Mouse (Mus musculus) liver, embryonic 11.5 days (tissue): ENCODE data around the gene Snta1. TPM values are rescaled to one million over a fixed set of nuclear protein-coding genes. Genes with fewer than 3 reads are reported as not detected.
A peak's percentile ranks its signal among the peaks of the same experiment; 100 is the strongest.

Experiments used
- ATAC-seq: fragments of 200-750 bp; cut with Nextera tagmentation; replicated peaks from 2 replicates; pipeline ENCODE4 v1.8.0; 2017; ENCODE audit warnings: moderate number of reproducible peaks, mild to moderate bottlenecking, moderate TSS enrichment, moderate library complexity; ENCODE audit not compliant: low FRiP score
- DNase-seq: peaks from one replicate; pipeline ENCODE4 v3.0.0-alpha.2; 2017; ENCODE audit warnings: low spot score
- H3K27ac ChIP-seq: fragments of 300-500 bp; sonication (generic); 2 replicates; pipeline ENCODE4 v1.5.1; 2014; ENCODE audit warnings: mild to moderate bottlenecking, low read depth, low read length, control low read depth
- H3K27me3 ChIP-seq: fragments of 300-500 bp; sonication (generic); replicated peaks from 2 replicates; pipeline ENCODE4 v1.6.1; 2014; ENCODE audit warnings: low read length, mixed read lengths; ENCODE audit not compliant: control insufficient read depth, insufficient read depth
- H3K36me3 ChIP-seq: fragments of 300-500 bp; sonication (generic); 2 replicates; pipeline ENCODE4 v1.6.1; 2014; ENCODE audit warnings: mild to moderate bottlenecking, low read length, moderate library complexity, mixed read lengths; ENCODE audit not compliant: control insufficient read depth, insufficient read depth
- H3K4me1 ChIP-seq: fragments of 300-500 bp; sonication (generic); replicated peaks from 2 replicates; pipeline ENCODE4 v1.6.1; 2014; ENCODE audit warnings: low read length, mixed read lengths; ENCODE audit not compliant: control insufficient read depth, insufficient read depth
- H3K4me2 ChIP-seq: fragments of 300-500 bp; sonication (generic); 2 replicates; pipeline ENCODE4 v1.6.1; 2014; ENCODE audit warnings: mild to moderate bottlenecking, control low read depth, moderate library complexity
- H3K4me3 ChIP-seq: fragments of 300-500 bp; sonication (generic); 2 replicates; pipeline ENCODE4 v1.5.1; 2014; ENCODE audit warnings: low read depth, low read length, control low read depth
- H3K9ac ChIP-seq: fragments of 300-500 bp; sonication (generic); 2 replicates; pipeline ENCODE4 v1.6.1; 2014; ENCODE audit warnings: low read depth, low read length, control low read depth
- H3K9me3 ChIP-seq: fragments of 300-500 bp; sonication (generic); 2 replicates; pipeline ENCODE4 v1.6.1; 2016; ENCODE audit warnings: low read length, inconsistent platforms, mixed read lengths; ENCODE audit not compliant: control insufficient read depth
- WGBS: fragments of 180-500 bp; shearing (Covaris S2); extraction: QIAGEN DNeasy Blood & Tissue Kit; methylation state at CpG from one replicate; pipeline ENCODE4 v1.1.7; 2014; 5-methylcytosine and 5-hydroxymethylcytosine counted together
- polyA plus RNA-seq: library from polyadenylated mRNA; unstranded; fragments of >200 nt; fragmentation: Nextera tagmentation; extraction: Ambion mirVana; gene quantifications from 2 replicates; pipeline ENCODE4 v1.2.1, GENCODE M21; 2014

Gene Snta1
- polyA plus RNA-seq, 1 experiment from 2014 or later = 2.4 TPM

GRCm38 (mm10) chr2:154398267-154398666 is 9.6 kb downstream of the Snta1 start:
- no peaks in the 10 kb centered on the region for H3K36me3 ChIP-seq
- no peak overlapping the region for H3K4me2 ChIP-seq
- no peaks in the 10 kb centered on the region for H3K4me1 ChIP-seq
- no peaks in the 10 kb centered on the region for H3K27me3 ChIP-seq
- ATAC-seq (no peak), DNase-seq (no peak)
- 79% methylated on average over 7 of the region's 7 CpGs for WGBS
- no peaks in the 10 kb centered on the region for H3K9me3 ChIP-seq
- no peak overlapping the region for H3K4me3 ChIP-seq
- H3K9ac ChIP-seq = no peak overlapping the region
- no peak overlapping the region for H3K27ac ChIP-seq

- no peak for ATAC-seq
- Histone ChIP-seq H3K9me3 (no peaks in the 10 kb centered on the region), H3K9ac (no peak overlapping the region), H3K36me3 (no peaks in the 10 kb centered on the region), H3K4me1 (no peaks in the 10 kb centered on the region), H3K27ac (no peak overlapping the region), H3K27me3 (no peaks in the 10 kb centered on the region), H3K4me2 (no peak overlapping the region), H3K4me3 (no peak overlapping the region)
- no peak for DNase-seq
- 76% methylated on average over 2 of the region's 2 CpGs for WGBS
These were observed 11.4 kb downstream of the Snta1 start for GRCm38 (mm10) chr2:154396529-154396928.

GRCm38 (mm10) chr2:154394602-154395001 is 13.3 kb downstream of the Snta1 start:
- no peaks in the 10 kb centered on the region for H3K27me3 ChIP-seq
- no peak overlapping the region for H3K9ac ChIP-seq
- DNase-seq = no peak
- H3K36me3 ChIP-seq = no peaks in the 10 kb centered on the region
- no peak overlapping the region for H3K27ac ChIP-seq
- no peak overlapping the region for H3K4me3 ChIP-seq
- no peak overlapping the region for H3K4me2 ChIP-seq
- no peaks in the 10 kb centered on the region for H3K9me3 ChIP-seq
- ATAC-seq = no peak
- 73% methylated on average over 3 of the region's 3 CpGs for WGBS
- H3K4me1 ChIP-seq = peaks cover 11% of the 10 kb centered on the region

GRCm38 (mm10) chr2:154390180-154390964 is 17.5 kb downstream of the Snta1 start:
- Histone ChIP-seq H3K27ac (peak overlapping the region; percentile 43; the same call in 1 of the 2 replicates), H3K9me3 (no peaks in the 10 kb centered on the region), H3K4me1 (peaks cover 11% of the 10 kb centered on the region), H3K9ac (no peak overlapping the region), H3K4me3 (no peak overlapping the region), H3K36me3 (no peaks in the 10 kb centered on the region), H3K4me2 (no peak overlapping the region), H3K27me3 (no peaks in the 10 kb centered on the region)
- ATAC-seq (peak; percentile 60), DNase-seq (no peak)
- WGBS = 73% methylated on average over 11 of the region's 11 CpGs

- Histone ChIP-seq H3K4me3 (no peak overlapping the region), H3K27me3 (no peaks in the 10 kb centered on the region), H3K9me3 (no peaks in the 10 kb centered on the region), H3K9ac (no peak overlapping the region), H3K4me2 (no peak overlapping the region), H3K4me1 (no peaks in the 10 kb centered on the region), H3K27ac (no peak overlapping the region), H3K36me3 (no peaks in the 10 kb centered on the region)
- 85% methylated on average over 7 of the region's 7 CpGs for WGBS
- DNase-seq = no peak
- ATAC-seq = no peak
These were observed 28.8 kb downstream of the Snta1 start for GRCm38 (mm10) chr2:154379103-154379502.

DNA sequence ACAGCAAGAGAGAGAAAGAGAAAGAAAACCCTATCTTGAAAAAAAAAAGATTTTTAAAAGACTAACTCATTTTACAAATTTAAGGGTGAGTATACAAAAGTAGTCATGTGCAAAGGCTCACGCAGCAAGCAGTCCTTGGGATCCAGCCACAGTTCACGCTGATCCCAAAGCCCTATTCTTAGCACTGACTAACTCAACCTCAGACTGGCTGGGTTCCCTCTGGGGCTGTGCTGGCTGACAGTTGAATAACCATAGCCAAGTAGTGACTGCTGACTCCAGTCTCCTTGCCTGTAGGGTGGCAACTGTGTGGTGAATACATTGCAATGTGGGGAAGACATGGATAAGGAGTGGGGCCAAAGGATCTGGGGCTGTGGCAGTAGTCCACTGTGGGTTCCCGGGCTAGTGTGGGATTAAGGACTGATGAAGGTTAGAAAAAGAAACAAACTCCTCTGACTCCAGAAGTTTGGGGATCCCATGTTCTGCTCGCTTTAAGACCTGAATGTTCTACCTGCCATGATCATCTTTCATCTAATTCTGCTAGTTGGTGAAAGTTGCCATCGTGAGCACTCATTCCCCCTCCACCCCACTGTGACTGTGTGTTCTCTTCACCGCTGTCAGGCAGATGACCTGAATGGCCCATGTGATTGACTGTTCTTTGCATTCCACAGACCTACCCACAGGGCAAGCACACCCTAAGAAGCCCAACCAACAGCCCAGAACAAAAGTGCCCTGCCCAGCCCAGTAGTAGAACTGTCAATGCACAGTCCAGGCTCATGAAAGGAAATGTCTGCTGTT is 32.9 kb downstream of the Snta1 start:
- Histone ChIP-seq H3K36me3 (no peaks in the 10 kb centered on the region), H3K4me3 (no peak overlapping the region), H3K4me2 (no peak overlapping the region), H3K4me1 (0 out of 2 replicates have a peak, but pooled peaks cover 2% of the 10 kb centered on the region), H3K27me3 (no peaks in the 10 kb centered on the region), H3K9me3 (no peaks in the 10 kb centered on the region), H3K27ac (no peak overlapping the region), H3K9ac (no peak overlapping the region)
- WGBS = 82% methylated on average over 6 of the region's 6 CpGs
- DNase-seq (no peak), ATAC-seq (no peak)

DNA sequence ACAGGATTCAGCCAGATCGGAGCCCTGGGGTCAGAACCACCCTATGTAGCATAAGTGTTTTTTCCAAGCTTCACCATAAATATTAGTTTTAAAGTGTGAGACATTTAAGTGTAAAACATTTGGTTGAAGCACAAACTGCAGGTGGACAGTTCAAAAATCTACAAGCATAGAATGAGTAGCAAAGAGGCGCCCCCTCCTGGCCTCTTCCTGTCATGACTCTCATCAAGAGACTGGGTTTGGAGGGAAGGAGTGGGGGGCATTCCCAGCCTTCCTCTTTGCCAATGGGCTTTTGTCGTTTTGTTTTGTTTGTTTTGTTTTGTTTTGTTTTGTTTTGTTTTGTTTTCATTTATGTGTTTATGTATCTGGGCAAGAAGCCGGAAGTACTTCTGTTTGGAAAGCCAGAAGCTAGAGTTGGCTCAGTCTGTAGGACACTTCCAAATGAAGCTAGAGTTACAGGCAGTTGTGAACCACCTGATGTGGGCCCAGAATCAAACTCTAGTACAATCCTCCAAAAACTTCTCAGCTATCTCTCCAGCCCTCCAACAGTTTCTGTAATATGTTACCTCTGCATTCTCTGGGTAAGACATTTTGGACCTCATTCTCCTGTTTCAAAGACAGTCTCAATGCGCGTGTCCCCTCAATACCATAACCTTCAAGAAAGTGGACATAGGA is 33.8 kb downstream of the Snta1 start:
- WGBS = 57% methylated on average over 6 of the region's 6 CpGs
- Histone ChIP-seq H3K27me3 (no peaks in the 10 kb centered on the region), H3K9me3 (no peaks in the 10 kb centered on the region), H3K4me3 (no peak overlapping the region), H3K36me3 (0 out of 2 replicates have a peak, but pooled peaks cover 3% of the 10 kb centered on the region), H3K4me2 (no peak overlapping the region), H3K4me1 (0 out of 2 replicates have a peak, but pooled peaks cover 2% of the 10 kb centered on the region), H3K27ac (0 out of 2 replicates have a peak overlapping the region, but pooled peaks have one; percentile 19), H3K9ac (no peak overlapping the region)
- ATAC-seq = no peak
- DNase-seq = peak; percentile 63

- ATAC-seq (peak; percentile 22), DNase-seq (no peak)
- Histone ChIP-seq H3K4me3 (peak within 1 kb of the TSS; percentile 84), H3K27ac (peak within 1 kb of the TSS; percentile 87), H3K36me3 (0 out of 2 replicates have a peak, but pooled peaks cover 5% of the 10 kb centered on the region), H3K9ac (peak within 1 kb of the TSS; percentile 92), H3K27me3 (no peaks in the 10 kb centered on the region), H3K4me1 (0 out of 2 replicates have a peak, but pooled peaks cover 2% of the 10 kb centered on the region), H3K9me3 (no peaks in the 10 kb centered on the region), H3K4me2 (peak within 1 kb of the TSS; percentile 60)
- WGBS = 11% methylated on average over 9 of the region's 9 CpGs
These were observed 34.9 kb downstream of the Snta1 start, which contains the start of gene Cdk5rap1 for GRCm38 (mm10) chr2:154372842-154373500. TSS of gene Cdk5rap1 (minus strand) at chr2:154373010.
